9 mouse cellular contexts compared by ENCODE assay signal in genomic region chr4:63019428-63019858, GRCm38 (mm10). TPM values are rescaled to one million over a fixed set of nuclear protein-coding genes. Genes with fewer than 3 reads are reported as not detected.
DNase-seq lines count a peak whose midpoint lies in the region; ATAC-seq and TF ChIP-seq lines count a peak whose summit lies in the region.
"Had no signal": no experiment of that assay in that cellular context is flagged by ENCODE, and none has a peak within 500 bp of the region (broad histone marks: within the 10 kb centered on the region; RNA-seq: fewer than 3 reads in every experiment).

No protein-coding gene starts in this region.

- TF ChIP-seq CTCF in cortical plate, adult 2 months (IDR thresholded peaks at IDR 0.05; ENCODE audit: extremely low read depth, insufficient read depth, low read length) = 0 out of 2 replicates have a peak, but pooled peaks have one; percentile 21

- WGBS in limb, embryonic 12.5 days = 87% methylated on average over 4 of the region's 4 CpGs
- 90% methylated on average over 4 of the region's 4 CpGs for WGBS in limb, embryonic 10.5 days
- WGBS in midbrain, embryonic 16.5 days = 77% methylated on average over 4 of the region's 4 CpGs

- no peaks in the 10 kb centered on the region for H3K9me3 ChIP-seq in limb, embryonic 12.5 days
- no peaks in the 10 kb centered on the region for H3K9me3 ChIP-seq in limb, embryonic 10.5 days (replicated peaks)
- H3K9me3 ChIP-seq in midbrain, embryonic 16.5 days (replicated peaks; ENCODE audit: control insufficient read depth, low read length, poor library complexity, severe bottlenecking) = peaks cover 2% of the 10 kb centered on the region; the same call in 1 of the 2 replicates

- H3K4me3 ChIP-seq in limb, embryonic 12.5 days (replicated peaks) = no peak overlapping the region
- no peak overlapping the region for H3K4me3 ChIP-seq in limb, embryonic 10.5 days
- no peak overlapping the region for H3K4me3 ChIP-seq in cortical plate, adult 2 months (ENCODE audit: insufficient read depth, low read length)
- no peak overlapping the region for H3K4me3 ChIP-seq in midbrain, embryonic 16.5 days (ENCODE audit: low read depth, low read length)
- H3K4me3 ChIP-seq: limb, embryonic 13.5 days had no signal

- peaks cover 4% of the 10 kb centered on the region; the same call in 1 of the 2 replicates for H3K36me3 ChIP-seq in limb, embryonic 12.5 days
- peaks cover 3% of the 10 kb centered on the region; the same call in 1 of the 2 replicates for H3K36me3 ChIP-seq in limb, embryonic 10.5 days
- no peaks in the 10 kb centered on the region for H3K36me3 ChIP-seq in midbrain, embryonic 16.5 days (ENCODE audit: control insufficient read depth, insufficient read depth, low read length)

- peaks cover 3% of the 10 kb centered on the region for H3K4me1 ChIP-seq in limb, embryonic 12.5 days (replicated peaks)
- H3K4me1 ChIP-seq in limb, embryonic 10.5 days = no peaks in the 10 kb centered on the region
- no peaks in the 10 kb centered on the region for H3K4me1 ChIP-seq in cortical plate, adult 2 months (ENCODE audit: control insufficient read depth, insufficient read depth, low read length)
- no peaks in the 10 kb centered on the region for H3K4me1 ChIP-seq in midbrain, embryonic 16.5 days (ENCODE audit: control insufficient read depth, insufficient read depth, low read length)

- no peak overlapping the region for H3K9ac ChIP-seq in limb, embryonic 12.5 days (replicated peaks)
- H3K9ac ChIP-seq in midbrain, embryonic 16.5 days (ENCODE audit: low read depth, low read length) = no peak overlapping the region
- H3K9ac ChIP-seq: limb, embryonic 13.5 days had no signal

- peak; percentile 73; the same call in 1 of the 2 replicates for ATAC-seq in limb, embryonic 12.5 days (ENCODE audit: insufficient number of reproducible peaks, insufficient read depth, low FRiP score, low TSS enrichment, low read depth)
- ATAC-seq in midbrain, embryonic 16.5 days = peak; percentile 52; the same call in 1 of the 2 replicates

- no peaks in the 10 kb centered on the region for H3K27me3 ChIP-seq in limb, embryonic 12.5 days
- no peaks in the 10 kb centered on the region for H3K27me3 ChIP-seq in limb, embryonic 10.5 days (ENCODE audit: low read depth, poor library complexity, severe bottlenecking)
- H3K27me3 ChIP-seq in midbrain, embryonic 16.5 days (ENCODE audit: control insufficient read depth, insufficient read depth, low read depth, low read length) = no peaks in the 10 kb centered on the region
- H3K27me3 ChIP-seq: limb, embryonic 13.5 days had no signal

- DNase-seq in limb, embryonic 10.5 days (ENCODE audit: low spot score) = no peak
- DNase-seq in kidney, adult 8-10 months = peak; percentile 84 to 86
- no peak for DNase-seq in natural killer cell, adult 2 months (ENCODE audit: low spot score in 2 of 2)
- no peak for DNase-seq in gastrocnemius, adult 8-10 months (ENCODE audit: low spot score in 2 of 2)
- no peak for DNase-seq in layer of hippocampus, adult 9-10 months (ENCODE audit: low spot score)

- H3K27ac ChIP-seq in limb, embryonic 12.5 days = no peak overlapping the region
- H3K27ac ChIP-seq in limb, embryonic 10.5 days = no peak overlapping the region
- no peak overlapping the region for H3K27ac ChIP-seq in cortical plate, adult 2 months (ENCODE audit: insufficient read depth, low read length)
- no peak overlapping the region for H3K27ac ChIP-seq in midbrain, embryonic 16.5 days (ENCODE audit: low read length)
- H3K27ac ChIP-seq: limb, embryonic 13.5 days had no signal

- H3K4me2 ChIP-seq in limb, embryonic 12.5 days = no peak overlapping the region
- no peak overlapping the region for H3K4me2 ChIP-seq in midbrain, embryonic 16.5 days (ENCODE audit: low read length)
- H3K4me2 ChIP-seq: limb, embryonic 13.5 days had no signal

- TF ChIP-seq POLR2A in cortical plate, adult 2 months (IDR thresholded peaks at IDR 0.05; ENCODE audit: extremely low read depth, insufficient read depth, low read length) = no peak

RNA-seq across cellular contexts. Expression of gene Zfp618, which starts 54.1 kb away (rescaled TPM):
- 46.1 and 47.5 TPM in 2 replicates for polyA plus RNA-seq in limb, embryonic 12.5 days (2016; fragmentation: Nextera tagmentation; extraction: Ambion mirVana)
- polyA plus RNA-seq in limb, embryonic 10.5 days (2016; fragmentation: Nextera tagmentation; extraction: Ambion mirVana) = 23.7 and 35.7 TPM in 2 replicates
- polyA plus RNA-seq in cortical plate, adult 2 months (2012; rRNA removed) = 1.8 and 1.9 TPM in 2 replicates
- polyA plus RNA-seq in midbrain, embryonic 16.5 days (2015; fragmentation: Nextera tagmentation; extraction: Ambion mirVana) = 29.6 and 34.9 TPM in 2 replicates
- under 1 TPM; 0.10 to 0.20 (median 0.13) TPM for total RNA-seq in gastrocnemius, adult 8-10 months (2022)

Comparison
In these comparisons a context has a peak if more than half of its experiments do, and no peak if none do; other contexts are left out.
1. DNase-seq: peak in kidney, adult 8-10 months (2 of 2); none in limb, embryonic 10.5 days (single experiment), natural killer cell, adult 2 months (0 of 2), gastrocnemius, adult 8-10 months (0 of 2) and layer of hippocampus, adult 9-10 months (single experiment).